Mouse (Mus musculus): ENCODE measurements around the gene Hba-a2. TPM values are rescaled to one million over a fixed set of nuclear protein-coding genes. Genes with fewer than 3 reads are reported as not detected.

The Hba-a2 gene
- total RNA-seq, 2 experiments from 2014 or later, result 3,034 to 3,470 TPM

- no peak for DNase-seq (ENCODE audit: low spot score in 2 of 2)
Observed at GRCm38 (mm10) chr11:32309928-32310327, 13.6 kb downstream of the Hba-a2 start.

- DNase-seq (ENCODE audit: low spot score in 2 of 2), result no peak
Observed at GRCm38 (mm10) chr11:32316009-32316408, 19.7 kb downstream of the Hba-a2 start.

- DNase-seq (ENCODE audit: low spot score in 2 of 2), result no peak
Observed at GRCm38 (mm10) chr11:32320507-32321195, 24.4 kb downstream of the Hba-a2 start.

- peak; percentile 34 to 48 for DNase-seq (ENCODE audit: low spot score in 2 of 2)
Observed at GRCm38 (mm10) chr11:32321196-32321565, 24.9 kb downstream of the Hba-a2 start.

- DNase-seq (ENCODE audit: low spot score in 2 of 2), result peak; percentile 71 to 72
Observed at GRCm38 (mm10) chr11:32324609-32325008, 28.3 kb downstream of the Hba-a2 start.

- DNase-seq (ENCODE audit: low spot score in 2 of 2), result no peak
Observed at GRCm38 (mm10) chr11:32331075-32331474, 34.8 kb downstream of the Hba-a2 start.

GRCm38 (mm10) chr11:32331861-32332260 is 35.6 kb downstream of the Hba-a2 start:
- DNase-seq (ENCODE audit: low spot score in 2 of 2), result no peak

- no peak for DNase-seq (ENCODE audit: low spot score in 2 of 2)
Observed at GRCm38 (mm10) chr11:32333235-32333634, 36.9 kb downstream of the Hba-a2 start.

- DNase-seq (ENCODE audit: low spot score in 2 of 2), result no peak
Observed at GRCm38 (mm10) chr11:32336435-32336907, 40.2 kb downstream of the Hba-a2 start.

GRCm38 (mm10) chr11:32339131-32339531 is 42.8 kb downstream of the Hba-a2 start:
- no peak for DNase-seq (ENCODE audit: low spot score in 2 of 2)

- DNase-seq (ENCODE audit: low spot score in 2 of 2), result no peak
Observed at GRCm38 (mm10) chr11:32340476-32341473, 44.5 kb downstream of the Hba-a2 start.

GRCm38 (mm10) chr11:32342770-32343191 is 46.5 kb downstream of the Hba-a2 start:
- no peak for DNase-seq (ENCODE audit: low spot score in 2 of 2)

GRCm38 (mm10) chr11:32343350-32343749 is 47.1 kb downstream of the Hba-a2 start:
- DNase-seq (ENCODE audit: low spot score in 2 of 2), result no peak

GRCm38 (mm10) chr11:32345504-32346297 is 49.4 kb downstream of the Hba-a2 start:
- DNase-seq (ENCODE audit: low spot score in 2 of 2), result no peak

Other genes with a start within 250 kb of the Hba-a2 start
- gene Il9r, start 96.2 kb upstream of the Hba-a2 start, total RNA-seq (2021), result under 1 TPM; 0.17 to 0.40 TPM
- gene Snrnp25, start 91.1 kb upstream of the Hba-a2 start, total RNA-seq (2021), result 10 to 100 TPM; 19.5 to 20.2 TPM
- gene Rhbdf1, start 74.2 kb upstream of the Hba-a2 start, total RNA-seq (2021), result 10 to 100 TPM; 43.7 to 47.5 TPM
- gene Mpg, start 70.0 kb upstream of the Hba-a2 start, total RNA-seq (2021), result 10 to 100 TPM; 38.5 to 40.6 TPM
- 10 to 100 TPM; 73.7 to 77.3 TPM for gene Nprl3, start 28.8 kb upstream of the Hba-a2 start, total RNA-seq (2021)
- gene Hba-x, start 20.1 kb upstream of the Hba-a2 start, total RNA-seq (2021), result not detected
- 1,000 to 10,000 TPM; 4,498 to 5,274 TPM for gene Hba-a1, start 13.0 kb upstream of the Hba-a2 start, total RNA-seq (2021)
- 1 to 10 TPM; 3.9 to 5.3 TPM for gene Hbq1b, start 9.5 kb upstream of the Hba-a2 start, total RNA-seq (2021)
- gene Hbq1a, start 3.6 kb downstream of the Hba-a2 start, total RNA-seq (2021), result 1 to 10 TPM in 1 of 2 experiments, not detected in 1; 1.5 TPM
- gene Sh3pxd2b, start 51.3 kb downstream of the Hba-a2 start, total RNA-seq (2021), result 10 to 100 TPM; 23.4 to 29.2 TPM
- 10 to 100 TPM; 26.1 to 30.9 TPM for gene Ubtd2, start 158.9 kb downstream of the Hba-a2 start, total RNA-seq (2021)
- 1 to 10 TPM in 1 of 2 experiments, under 1 TPM in 1; 0.42 to 1.6 TPM for gene Efcab9, start 235.6 kb downstream of the Hba-a2 start, total RNA-seq (2021)
- gene Stk10, start 236.8 kb downstream of the Hba-a2 start, total RNA-seq (2021), result 10 to 100 TPM in 1 of 2 experiments, 1 to 10 TPM in 1; 9.0 to 11.5 TPM